Mouse (Mus musculus) neural tube, embryonic 15.5 days (tissue): ENCODE measurements at regions not wholly inside any gene's neighbourhood (a gene's known extent, or its start where the extent isn't known, plus 50 kb on each side); places are given as distances from the start of the nearest gene placed in this dataset.

ENCODE experiments used
- ATAC-seq: fragments of 200-750 bp; cut with Nextera tagmentation; 2 replicates; pipeline ENCODE4 v1.8.0; 2017; ENCODE audit warnings: mild to moderate bottlenecking, moderate TSS enrichment, moderate library complexity; ENCODE audit not compliant: low FRiP score
- H3K27ac ChIP-seq: fragments of 300-500 bp; sonication (generic); replicated peaks from 2 replicates; pipeline ENCODE4 v1.5.1; 2015; ENCODE audit warnings: mild to moderate bottlenecking, inconsistent platforms
- H3K27me3 ChIP-seq: fragments of 300-500 bp; sonication (generic); replicated peaks from 2 replicates; pipeline ENCODE4 v1.6.1; 2015; ENCODE audit warnings: inconsistent platforms
- H3K36me3 ChIP-seq: fragments of 300-500 bp; sonication (generic); 2 replicates; pipeline ENCODE4 v1.6.1; 2015; ENCODE audit warnings: inconsistent platforms
- H3K4me1 ChIP-seq: fragments of 300-500 bp; sonication (generic); 2 replicates; pipeline ENCODE4 v1.6.1; 2015; ENCODE audit warnings: inconsistent platforms
- H3K4me2 ChIP-seq: fragments of 300-500 bp; sonication (generic); 2 replicates; pipeline ENCODE4 v1.6.1; 2015; ENCODE audit warnings: inconsistent platforms, mild to moderate bottlenecking, moderate library complexity
- H3K4me3 ChIP-seq: fragments of 300-500 bp; sonication (generic); replicated peaks from 2 replicates; pipeline ENCODE4 v1.5.1; 2015; ENCODE audit warnings: mild to moderate bottlenecking, inconsistent platforms
- H3K9ac ChIP-seq: fragments of 300-500 bp; sonication (generic); replicated peaks from 2 replicates; pipeline ENCODE4 v1.6.1; 2015; ENCODE audit warnings: mild to moderate bottlenecking, inconsistent platforms
- H3K9me3 ChIP-seq: fragments of 300-500 bp; sonication (generic); replicated peaks from 2 replicates; pipeline ENCODE4 v1.6.1; 2016; ENCODE audit warnings: inconsistent platforms
- WGBS: fragments of 180-500 bp; shearing (Covaris S2); methylation state at CpG from one replicate; pipeline ENCODE4 v1.1.7; 2015; ENCODE audit warnings: mixed read lengths; 5-methylcytosine and 5-hydroxymethylcytosine counted together

GRCm38 (mm10) chr6:112546033-112546432, 56.3 kb upstream of the Oxtr start:
- H3K9ac ChIP-seq: no peak overlapping the region
- WGBS: 86% methylated on average over 5 of the region's 5 CpGs
- no peak for ATAC-seq
- H3K27me3 ChIP-seq: no peaks in the 10 kb centered on the region
- H3K27ac ChIP-seq: no peak overlapping the region
- no peak overlapping the region for H3K4me2 ChIP-seq
- no peaks in the 10 kb centered on the region for H3K36me3 ChIP-seq
- no peaks in the 10 kb centered on the region for H3K4me1 ChIP-seq
- no peaks in the 10 kb centered on the region for H3K9me3 ChIP-seq
- H3K4me3 ChIP-seq: no peak overlapping the region

- no peak for ATAC-seq
- no peaks in the 10 kb centered on the region for H3K27me3 ChIP-seq
- no peak overlapping the region for H3K27ac ChIP-seq
- H3K4me1 ChIP-seq: no peaks in the 10 kb centered on the region
- H3K4me2 ChIP-seq: no peak overlapping the region
- H3K9ac ChIP-seq: no peak overlapping the region
- H3K36me3 ChIP-seq: no peaks in the 10 kb centered on the region
- H3K9me3 ChIP-seq: no peaks in the 10 kb centered on the region
- no peak overlapping the region for H3K4me3 ChIP-seq
- 80% methylated on average over 4 of the region's 4 CpGs for WGBS
These were observed 54.6 kb upstream of the Oxtr start for GRCm38 (mm10) chr6:112544315-112544714.

GRCm38 (mm10) chr6:112542692-112543091, 52.9 kb upstream of the Oxtr start:
- Histone ChIP-seq H3K9ac (no peak overlapping the region), H3K27ac (no peak overlapping the region), H3K27me3 (no peaks in the 10 kb centered on the region), H3K4me2 (no peak overlapping the region), H3K4me3 (no peak overlapping the region), H3K9me3 (no peaks in the 10 kb centered on the region), H3K36me3 (no peaks in the 10 kb centered on the region), H3K4me1 (no peaks in the 10 kb centered on the region)
- ATAC-seq: no peak
- WGBS: 95% methylated on average over 2 of the region's 2 CpGs
